Mouse (Mus musculus): ENCODE measurements at regions not wholly inside any gene's neighbourhood (a gene's known extent, or its start where the extent isn't known, plus 50 kb on each side); places are given as distances from the start of the nearest gene placed in this dataset.

GRCm38 (mm10) chr13:80962789-80963590, 79.8 kb downstream of the Arrdc3 start:
- 6% methylated on average over 51 of the region's 51 CpGs for WGBS (ENCODE audit: insufficient replicate concordance)
- H3K9ac ChIP-seq = peak overlapping the region; percentile 57
- peak overlapping the region; percentile 76 for H3K4me2 ChIP-seq
- 0 out of 2 replicates have a peak overlapping the region, but pooled peaks have one; percentile 30 for H3K27ac ChIP-seq
- H3K4me1 ChIP-seq = 0 out of 2 replicates have a peak, but pooled peaks cover 5% of the 10 kb centered on the region
- H3K36me3 ChIP-seq = no peaks in the 10 kb centered on the region
- H3K27me3 ChIP-seq (replicated peaks) = peaks cover 9% of the 10 kb centered on the region
- ATAC-seq = peak; percentile 94
- peak overlapping the region; percentile 52 for H3K4me3 ChIP-seq
- H3K9me3 ChIP-seq (replicated peaks) = no peaks in the 10 kb centered on the region

GRCm38 (mm10) chr13:80963591-80963940, 80.4 kb downstream of the Arrdc3 start:
- Histone ChIP-seq H3K9ac (no peak overlapping the region), H3K27me3 (replicated peaks) (peaks cover 9% of the 10 kb centered on the region), H3K36me3 (no peaks in the 10 kb centered on the region), H3K9me3 (replicated peaks) (no peaks in the 10 kb centered on the region), H3K4me1 (0 out of 2 replicates have a peak, but pooled peaks cover 5% of the 10 kb centered on the region), H3K27ac (no peak overlapping the region), H3K4me2 (peak overlapping the region; percentile 76), H3K4me3 (no peak overlapping the region)
- ATAC-seq = no peak
- WGBS (ENCODE audit: insufficient replicate concordance) = 63% methylated on average over 11 of the region's 11 CpGs

- no peak overlapping the region for H3K4me2 ChIP-seq
- no peaks in the 10 kb centered on the region for H3K27me3 ChIP-seq (replicated peaks)
- no peak for ATAC-seq
- H3K4me1 ChIP-seq = no peaks in the 10 kb centered on the region
- H3K4me3 ChIP-seq = no peak overlapping the region
- no peak overlapping the region for H3K27ac ChIP-seq
- no peak overlapping the region for H3K9ac ChIP-seq
- H3K36me3 ChIP-seq = no peaks in the 10 kb centered on the region
- no peaks in the 10 kb centered on the region for H3K9me3 ChIP-seq (replicated peaks)
- WGBS (ENCODE audit: insufficient replicate concordance) = 47% methylated on average over 3 of the region's 3 CpGs
Measured at GRCm38 (mm10) chr13:80971664-80972063, 88.5 kb downstream of the Arrdc3 start.

- no peak for ATAC-seq
- no peaks in the 10 kb centered on the region for H3K27me3 ChIP-seq (replicated peaks)
- no peaks in the 10 kb centered on the region for H3K4me1 ChIP-seq
- no peak overlapping the region for H3K27ac ChIP-seq
- H3K9me3 ChIP-seq (replicated peaks) = no peaks in the 10 kb centered on the region
- no peaks in the 10 kb centered on the region for H3K36me3 ChIP-seq
- no peak overlapping the region for H3K9ac ChIP-seq
- no peak overlapping the region for H3K4me3 ChIP-seq
- H3K4me2 ChIP-seq = no peak overlapping the region
- WGBS (ENCODE audit: insufficient replicate concordance) = 32% methylated on average over 1 of the region's 1 CpGs
Measured at GRCm38 (mm10) chr13:80974424-80974823, 91.2 kb downstream of the Arrdc3 start.

GRCm38 (mm10) chr13:80977266-80977665, 94.1 kb downstream of the Arrdc3 start:
- no peaks in the 10 kb centered on the region for H3K4me1 ChIP-seq
- no peaks in the 10 kb centered on the region for H3K27me3 ChIP-seq (replicated peaks)
- no peaks in the 10 kb centered on the region for H3K36me3 ChIP-seq
- H3K27ac ChIP-seq = no peak overlapping the region
- no peak overlapping the region for H3K4me2 ChIP-seq
- H3K9ac ChIP-seq = no peak overlapping the region
- H3K9me3 ChIP-seq (replicated peaks) = no peaks in the 10 kb centered on the region
- 65% methylated on average over 3 of the region's 3 CpGs for WGBS (ENCODE audit: insufficient replicate concordance)
- H3K4me3 ChIP-seq = no peak overlapping the region
- no peak for ATAC-seq

- Histone ChIP-seq H3K4me1 (no peaks in the 10 kb centered on the region), H3K9ac (no peak overlapping the region), H3K36me3 (no peaks in the 10 kb centered on the region), H3K27ac (no peak overlapping the region), H3K4me3 (no peak overlapping the region), H3K27me3 (replicated peaks) (no peaks in the 10 kb centered on the region), H3K4me2 (no peak overlapping the region), H3K9me3 (replicated peaks) (no peaks in the 10 kb centered on the region)
- ATAC-seq = no peak
- 58% methylated on average over 2 of the region's 2 CpGs for WGBS (ENCODE audit: insufficient replicate concordance)
Measured at GRCm38 (mm10) chr13:80981201-80981600, 98.0 kb downstream of the Arrdc3 start.

GRCm38 (mm10) chr13:80986657-80987056, 103.5 kb downstream of the Arrdc3 start:
- no peak overlapping the region for H3K27ac ChIP-seq
- 53% methylated on average over 4 of the region's 4 CpGs for WGBS (ENCODE audit: insufficient replicate concordance)
- H3K9me3 ChIP-seq (replicated peaks) = no peaks in the 10 kb centered on the region
- no peak overlapping the region for H3K4me2 ChIP-seq
- H3K27me3 ChIP-seq (replicated peaks) = no peaks in the 10 kb centered on the region
- no peaks in the 10 kb centered on the region for H3K4me1 ChIP-seq
- no peak for ATAC-seq
- no peaks in the 10 kb centered on the region for H3K36me3 ChIP-seq
- H3K4me3 ChIP-seq = no peak overlapping the region
- H3K9ac ChIP-seq = no peak overlapping the region

- Histone ChIP-seq H3K4me1 (no peaks in the 10 kb centered on the region), H3K36me3 (no peaks in the 10 kb centered on the region), H3K9me3 (replicated peaks) (no peaks in the 10 kb centered on the region), H3K27me3 (replicated peaks) (no peaks in the 10 kb centered on the region), H3K9ac (no peak overlapping the region), H3K4me2 (no peak overlapping the region), H3K4me3 (no peak overlapping the region), H3K27ac (no peak overlapping the region)
- no peak for ATAC-seq
- WGBS (ENCODE audit: insufficient replicate concordance) = 61% methylated on average over 5 of the region's 5 CpGs
Measured at GRCm38 (mm10) chr13:80989756-80990155, 106.6 kb downstream of the Arrdc3 start.

- Histone ChIP-seq H3K27ac (no peak overlapping the region), H3K9me3 (replicated peaks) (no peaks in the 10 kb centered on the region), H3K36me3 (no peaks in the 10 kb centered on the region), H3K27me3 (replicated peaks) (no peaks in the 10 kb centered on the region), H3K4me1 (no peaks in the 10 kb centered on the region), H3K4me2 (no peak overlapping the region), H3K4me3 (no peak overlapping the region), H3K9ac (no peak overlapping the region)
- WGBS (ENCODE audit: insufficient replicate concordance) = 80% methylated on average over 2 of the region's 2 CpGs
- ATAC-seq = no peak
Measured at GRCm38 (mm10) chr13:80992342-80992741, 109.2 kb downstream of the Arrdc3 start.

GRCm38 (mm10) chr13:81008864-81009766, 125.9 kb downstream of the Arrdc3 start:
- no peak for ATAC-seq
- no peaks in the 10 kb centered on the region for H3K9me3 ChIP-seq (replicated peaks)
- H3K9ac ChIP-seq = no peak overlapping the region
- WGBS (ENCODE audit: insufficient replicate concordance) = 36% methylated on average over 5 of the region's 5 CpGs
- H3K4me3 ChIP-seq = no peak overlapping the region
- H3K27me3 ChIP-seq (replicated peaks) = no peaks in the 10 kb centered on the region
- H3K36me3 ChIP-seq = no peaks in the 10 kb centered on the region
- H3K27ac ChIP-seq = no peak overlapping the region
- H3K4me2 ChIP-seq = no peak overlapping the region
- no peaks in the 10 kb centered on the region for H3K4me1 ChIP-seq

- H3K4me1 ChIP-seq = no peaks in the 10 kb centered on the region
- H3K36me3 ChIP-seq = no peaks in the 10 kb centered on the region
- H3K27me3 ChIP-seq (replicated peaks) = no peaks in the 10 kb centered on the region
- 79% methylated on average over 1 of the region's 1 CpGs for WGBS (ENCODE audit: insufficient replicate concordance)
- H3K4me2 ChIP-seq = no peak overlapping the region
- no peaks in the 10 kb centered on the region for H3K9me3 ChIP-seq (replicated peaks)
- H3K9ac ChIP-seq = no peak overlapping the region
- no peak overlapping the region for H3K27ac ChIP-seq
- H3K4me3 ChIP-seq = no peak overlapping the region
- no peak for ATAC-seq
Measured at GRCm38 (mm10) chr13:81013953-81014352, 130.8 kb downstream of the Arrdc3 start.

GRCm38 (mm10) chr13:81020106-81020747, 137.0 kb downstream of the Arrdc3 start:
- H3K9me3 ChIP-seq (replicated peaks) = no peaks in the 10 kb centered on the region
- no peaks in the 10 kb centered on the region for H3K36me3 ChIP-seq
- no peaks in the 10 kb centered on the region for H3K27me3 ChIP-seq (replicated peaks)
- H3K9ac ChIP-seq = no peak overlapping the region
- H3K27ac ChIP-seq = no peak overlapping the region
- no peak overlapping the region for H3K4me2 ChIP-seq
- WGBS (ENCODE audit: insufficient replicate concordance) = 72% methylated on average over 3 of the region's 3 CpGs
- H3K4me3 ChIP-seq = no peak overlapping the region
- ATAC-seq = no peak
- H3K4me1 ChIP-seq = no peaks in the 10 kb centered on the region

Measured in liver, embryonic 12.5 days (tissue).